18 mouse cellular contexts compared by ENCODE assay signal in the genomic region with DNA sequence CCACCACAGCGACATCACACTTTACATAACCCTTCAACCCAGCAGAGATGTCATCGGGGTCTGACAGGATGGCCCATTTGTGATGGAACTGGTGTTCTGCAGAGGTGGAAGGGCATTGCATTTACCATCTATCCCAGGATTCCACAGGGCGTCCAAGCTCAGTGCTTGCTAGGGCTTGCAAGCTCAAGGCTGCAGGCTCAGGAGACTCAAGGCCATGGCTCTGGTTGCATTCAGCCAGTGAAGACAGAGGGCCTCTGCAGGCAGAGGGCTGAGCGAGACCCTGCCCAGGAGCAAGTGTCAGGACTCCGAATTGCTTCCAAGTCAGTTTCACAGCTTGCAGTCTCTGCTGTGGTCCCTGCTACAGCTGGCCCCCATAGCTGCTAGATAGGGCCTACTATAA.
DNase-seq lines count a peak whose midpoint lies in the region; ATAC-seq lines count a peak whose summit lies in the region.
"Had no signal": no experiment of that assay in that cellular context is flagged by ENCODE, and none has a peak within 500 bp of the region (broad histone marks: within the 10 kb centered on the region; RNA-seq: fewer than 3 reads in every experiment).

No protein-coding gene starts in this region.

- peak; percentile 41 to 71 for DNase-seq in adrenal gland, adult (ENCODE audit: inconsistent age in 2 of 2, low spot score in 1 of 2)
- no peak for DNase-seq in adrenal gland, postnatal 4 days (ENCODE audit: low spot score in 2 of 2)
- DNase-seq in adrenal gland, adult 2 months = peak; percentile 50
- DNase-seq in adrenal gland, postnatal 10 days = peak; percentile 41
- DNase-seq in adrenal gland, postnatal 25 days = peak; percentile 12
- DNase-seq in spleen, adult 12 weeks (ENCODE audit: low spot score) = no peak
- no peak for DNase-seq in lung, adult 18-20 months
- DNase-seq: B cell, adult 2 months; cerebellum, adult 11 months; cerebellum, adult 18-20 months; cerebellum, adult 8-10 months; cerebellum, adult 9-11 months; cerebellum, postnatal 14 days; cerebellum, postnatal 36 days; embryo, embryonic 11 days had no signal

- no peak for ATAC-seq in CD4-positive, CD25-positive, alpha-beta regulatory T cell, adult 4 months
- ATAC-seq: forebrain, embryonic 14.5 days; forebrain, embryonic 16.5 days had no signal

Comparison
In these comparisons a context has a peak if more than half of its experiments do, and no peak if none do; other contexts are left out.
1. DNase-seq: peak in adrenal gland, adult (2 of 2), adrenal gland, adult 2 months (single experiment), adrenal gland, postnatal 10 days (single experiment) and adrenal gland, postnatal 25 days (single experiment); none in adrenal gland, postnatal 4 days (0 of 2), spleen, adult 12 weeks (single experiment) and lung, adult 18-20 months (0 of 2).